Mouse (Mus musculus) limb, embryonic 15.5 days (tissue): Measurements from ENCODE around the gene Fgfr2. TPM values are rescaled to one million over a fixed set of nuclear protein-coding genes. Genes with fewer than 3 reads are reported as not detected.
A peak's percentile ranks its signal among the peaks of the same experiment; 100 is the strongest.

Experiments used
- ATAC-seq: fragments of 200-750 bp; cut with Nextera tagmentation; 2 replicates; pipeline ENCODE4 v1.8.0; 2017; ENCODE audit warnings: low read depth, moderate TSS enrichment; ENCODE audit not compliant: insufficient number of reproducible peaks, low FRiP score, low TSS enrichment
- H3K27ac ChIP-seq: fragments of 300-500 bp; sonication (generic); 2 replicates; pipeline ENCODE4 v1.5.1; 2015; ENCODE audit warnings: moderate library complexity, mild to moderate bottlenecking, inconsistent platforms
- H3K27me3 ChIP-seq: fragments of 300-500 bp; sonication (generic); 2 replicates; pipeline ENCODE4 v1.6.1; 2015; ENCODE audit warnings: inconsistent platforms
- H3K36me3 ChIP-seq: fragments of 300-500 bp; sonication (generic); 2 replicates; pipeline ENCODE4 v1.6.1; 2015; ENCODE audit warnings: inconsistent platforms
- H3K4me1 ChIP-seq: fragments of 300-500 bp; sonication (generic); 2 replicates; pipeline ENCODE4 v1.6.1; 2015; ENCODE audit warnings: inconsistent platforms
- H3K4me2 ChIP-seq: fragments of 300-500 bp; sonication (generic); 2 replicates; pipeline ENCODE4 v1.6.1; 2015; ENCODE audit warnings: mild to moderate bottlenecking, inconsistent platforms
- H3K4me3 ChIP-seq: fragments of 300-500 bp; sonication (generic); 2 replicates; pipeline ENCODE4 v1.5.1; 2015; ENCODE audit warnings: mild to moderate bottlenecking, inconsistent platforms
- H3K9ac ChIP-seq: fragments of 300-500 bp; sonication (generic); 2 replicates; pipeline ENCODE4 v1.6.1; 2015; ENCODE audit warnings: inconsistent platforms
- H3K9me3 ChIP-seq: fragments of 300-500 bp; sonication (generic); 2 replicates; pipeline ENCODE4 v1.6.1; 2016; ENCODE audit warnings: inconsistent platforms
- WGBS: fragments of 180-500 bp; shearing (Covaris S2); methylation state at CpG from one replicate; pipeline ENCODE4 v1.1.7; 2015; 5-methylcytosine and 5-hydroxymethylcytosine counted together
- polyA plus RNA-seq: library from polyadenylated mRNA; unstranded; fragments of >200 nt; fragmentation: Nextera tagmentation; extraction: Ambion mirVana; gene quantifications from 2 replicates; pipeline ENCODE4 v1.2.1, GENCODE M21; 2015

Fgfr2 gene
- polyA plus RNA-seq, 1 experiment from 2014 or later, result 101 TPM

DNA sequence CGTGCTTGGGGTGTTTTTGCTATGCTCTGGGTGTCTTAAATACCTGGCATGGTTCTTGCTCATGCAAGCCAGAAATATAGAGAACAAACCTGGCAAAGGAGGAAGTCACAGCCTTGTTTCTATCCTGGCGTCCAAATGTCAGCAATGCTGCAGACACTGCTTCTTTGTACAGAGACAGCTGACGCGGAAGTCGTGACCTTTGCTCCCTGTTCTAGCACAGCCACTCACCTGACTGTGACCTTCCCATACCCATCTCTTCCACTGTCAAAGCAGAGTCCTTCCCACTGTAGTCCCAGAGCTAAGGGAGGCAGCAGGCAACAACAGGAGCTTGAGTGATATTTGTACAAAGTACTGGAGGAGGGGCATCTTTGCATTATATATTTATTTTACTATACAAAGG is 533.5 kb downstream of the Fgfr2 start:
- no peak overlapping the region for H3K4me3 ChIP-seq
- no peak overlapping the region for H3K27ac ChIP-seq
- H3K27me3 ChIP-seq, result no peaks in the 10 kb centered on the region; the same call in 1 of the 2 replicates
- ATAC-seq, result no peak
- no peaks in the 10 kb centered on the region for H3K4me1 ChIP-seq
- no peak overlapping the region for H3K4me2 ChIP-seq
- no peaks in the 10 kb centered on the region for H3K36me3 ChIP-seq
- no peaks in the 10 kb centered on the region for H3K9me3 ChIP-seq
- H3K9ac ChIP-seq, result no peak overlapping the region
- 61% methylated on average over 5 of the region's 5 CpGs for WGBS

DNA sequence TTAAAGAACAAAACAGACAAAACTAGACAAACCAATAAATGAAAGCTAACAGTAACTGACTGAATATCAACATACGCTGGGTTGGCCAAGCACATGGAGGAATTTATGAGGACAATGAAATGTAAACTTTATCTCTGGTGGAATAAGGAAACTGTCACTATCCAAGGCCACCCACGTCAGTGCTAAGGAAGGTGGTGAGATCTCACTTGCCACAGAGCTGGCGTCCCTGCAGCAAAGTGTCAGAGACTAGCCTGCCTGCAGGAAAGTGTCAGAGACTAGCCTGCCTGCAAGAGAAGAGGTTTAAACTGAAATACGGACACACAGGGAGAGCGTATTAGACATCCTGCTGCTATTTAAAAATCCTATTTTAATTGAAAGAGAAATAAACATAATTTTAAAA is 536.0 kb downstream of the Fgfr2 start:
- H3K4me2 ChIP-seq, result no peak overlapping the region
- no peaks in the 10 kb centered on the region for H3K36me3 ChIP-seq
- H3K27me3 ChIP-seq, result no peaks in the 10 kb centered on the region
- H3K4me3 ChIP-seq, result no peak overlapping the region
- WGBS, result 66% methylated on average over 5 of the region's 5 CpGs
- H3K27ac ChIP-seq, result no peak overlapping the region
- H3K4me1 ChIP-seq, result no peaks in the 10 kb centered on the region
- ATAC-seq, result no peak
- H3K9ac ChIP-seq, result no peak overlapping the region
- no peaks in the 10 kb centered on the region for H3K9me3 ChIP-seq

DNA sequence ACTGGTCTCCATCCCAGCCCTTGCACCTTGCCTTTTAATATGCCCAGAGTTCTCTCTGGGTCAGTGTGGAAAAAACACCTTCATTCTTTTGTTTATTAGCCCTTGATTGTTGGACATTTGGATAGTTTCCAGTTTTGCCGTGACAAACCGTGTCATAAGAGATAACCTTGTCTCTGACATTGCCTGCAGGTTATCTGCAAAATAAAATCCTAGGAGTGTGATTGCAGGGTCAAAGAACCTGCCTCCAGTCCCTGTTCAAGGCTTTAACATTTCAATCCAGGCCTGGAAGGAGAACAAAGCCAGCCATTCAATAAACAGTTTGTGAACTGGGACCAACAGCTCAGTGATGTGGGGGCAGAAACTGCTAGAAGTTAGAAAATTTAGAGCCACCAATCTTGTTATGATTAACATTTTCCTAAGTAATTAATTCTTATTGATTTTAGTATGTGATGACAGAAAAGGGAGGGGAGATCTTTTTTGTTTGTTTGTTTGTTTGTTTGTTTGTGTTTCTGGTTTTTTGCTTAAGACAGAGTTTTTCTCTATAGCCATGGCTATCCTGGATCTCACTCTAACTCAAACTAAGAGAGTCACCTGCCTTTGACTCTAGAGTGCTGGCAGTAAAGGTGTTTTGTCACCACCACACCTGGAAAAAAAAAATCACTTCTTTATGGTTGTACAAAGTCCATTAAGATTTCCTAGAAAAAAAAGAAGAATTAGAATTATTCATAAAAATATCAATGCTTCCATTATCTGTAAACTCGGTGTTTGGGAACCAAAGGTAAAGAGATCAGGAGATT is 537.3 kb downstream of the Fgfr2 start:
- Histone ChIP-seq H3K9me3 (no peaks in the 10 kb centered on the region), H3K9ac (no peak overlapping the region), H3K4me3 (no peak overlapping the region), H3K27me3 (0 out of 2 replicates have a peak, but pooled peaks cover 1% of the 10 kb centered on the region), H3K36me3 (no peaks in the 10 kb centered on the region), H3K4me2 (no peak overlapping the region), H3K27ac (no peak overlapping the region), H3K4me1 (no peaks in the 10 kb centered on the region)
- 57% methylated on average over 3 of the region's 3 CpGs for WGBS
- no peak for ATAC-seq

DNA sequence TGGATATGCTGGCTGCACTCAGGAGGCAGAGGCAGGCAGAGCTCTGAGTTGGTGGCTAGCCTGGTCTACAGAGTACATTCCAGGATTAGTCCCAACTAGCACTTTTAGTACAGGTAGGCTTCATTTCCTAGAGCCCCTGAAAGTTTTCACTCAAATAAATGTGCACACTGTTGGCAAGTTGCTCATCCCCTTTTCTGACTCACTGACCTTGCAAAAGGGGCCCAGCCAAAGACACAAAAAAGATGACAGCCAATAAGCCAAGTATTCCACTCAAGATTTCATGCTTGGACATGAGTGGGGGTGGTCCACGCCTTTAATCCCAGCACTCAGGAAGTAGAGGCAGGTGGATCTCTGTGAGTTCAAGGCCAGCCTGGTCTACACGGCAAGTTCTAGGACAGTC is 541.7 kb downstream of the Fgfr2 start:
- Histone ChIP-seq H3K27me3 (0 out of 2 replicates have a peak, but pooled peaks cover 3% of the 10 kb centered on the region), H3K36me3 (no peaks in the 10 kb centered on the region), H3K9me3 (no peaks in the 10 kb centered on the region), H3K4me3 (no peak overlapping the region), H3K9ac (no peak overlapping the region), H3K27ac (no peak overlapping the region), H3K4me2 (no peak overlapping the region), H3K4me1 (peaks cover 3% of the 10 kb centered on the region)
- no peak for ATAC-seq
- 94% methylated on average over 2 of the region's 2 CpGs for WGBS

DNA sequence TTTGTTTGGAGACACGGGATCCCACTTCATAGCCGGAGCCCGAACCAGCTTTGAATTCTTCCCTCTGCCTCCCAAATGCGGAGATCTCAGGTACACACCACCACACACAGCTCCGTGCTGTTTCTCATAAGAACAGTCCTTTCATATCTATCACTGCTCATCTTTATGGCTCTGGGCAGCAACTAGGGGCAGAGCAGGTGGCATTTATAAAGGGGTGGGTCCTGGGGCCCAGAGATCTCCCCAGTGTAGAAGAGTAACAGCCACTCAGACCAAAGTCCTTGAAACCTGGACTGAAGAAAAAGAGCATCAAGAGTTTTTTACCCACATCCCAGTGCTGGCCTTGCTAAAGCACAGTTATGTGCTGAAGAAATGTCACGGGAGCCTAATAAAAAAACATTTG is 542.6 kb downstream of the Fgfr2 start:
- no peak overlapping the region for H3K4me3 ChIP-seq
- ATAC-seq, result no peak
- no peaks in the 10 kb centered on the region for H3K36me3 ChIP-seq
- no peaks in the 10 kb centered on the region for H3K9me3 ChIP-seq
- H3K27me3 ChIP-seq, result 0 out of 2 replicates have a peak, but pooled peaks cover 3% of the 10 kb centered on the region
- no peak overlapping the region for H3K27ac ChIP-seq
- no peak overlapping the region for H3K9ac ChIP-seq
- WGBS, result 77% methylated on average over 6 of the region's 6 CpGs
- H3K4me1 ChIP-seq, result peaks cover 5% of the 10 kb centered on the region
- no peak overlapping the region for H3K4me2 ChIP-seq

DNA sequence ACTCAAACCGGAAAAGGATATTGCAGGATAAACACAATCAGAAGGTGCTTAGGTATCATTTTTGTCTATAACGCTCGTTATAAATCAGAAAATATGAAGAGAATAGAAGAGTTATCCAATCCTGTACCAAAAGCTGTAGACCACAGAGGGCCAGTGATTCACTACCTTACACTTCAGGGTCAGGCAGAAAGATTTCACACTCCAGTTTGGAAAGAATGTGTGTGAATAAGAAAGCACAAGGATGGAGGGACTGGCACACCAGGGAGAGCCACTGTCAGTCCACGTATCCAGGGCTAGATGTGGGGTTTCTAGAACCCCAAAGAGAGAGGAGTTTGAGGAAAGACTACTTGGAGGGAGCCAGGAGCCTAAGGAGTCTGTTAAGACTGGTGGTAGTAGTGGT is 546.3 kb downstream of the Fgfr2 start:
- ATAC-seq, result no peak
- Histone ChIP-seq H3K4me2 (peak overlapping the region; percentile 68), H3K9ac (no peak overlapping the region), H3K36me3 (no peaks in the 10 kb centered on the region), H3K27ac (no peak overlapping the region; the same call in 1 of the 2 replicates), H3K4me1 (peaks cover 16% of the 10 kb centered on the region), H3K27me3 (0 out of 2 replicates have a peak, but pooled peaks cover 3% of the 10 kb centered on the region), H3K9me3 (no peaks in the 10 kb centered on the region), H3K4me3 (0 out of 2 replicates have a peak overlapping the region, but pooled peaks have one; percentile 76)
- 54% methylated on average over 4 of the region's 4 CpGs for WGBS

DNA sequence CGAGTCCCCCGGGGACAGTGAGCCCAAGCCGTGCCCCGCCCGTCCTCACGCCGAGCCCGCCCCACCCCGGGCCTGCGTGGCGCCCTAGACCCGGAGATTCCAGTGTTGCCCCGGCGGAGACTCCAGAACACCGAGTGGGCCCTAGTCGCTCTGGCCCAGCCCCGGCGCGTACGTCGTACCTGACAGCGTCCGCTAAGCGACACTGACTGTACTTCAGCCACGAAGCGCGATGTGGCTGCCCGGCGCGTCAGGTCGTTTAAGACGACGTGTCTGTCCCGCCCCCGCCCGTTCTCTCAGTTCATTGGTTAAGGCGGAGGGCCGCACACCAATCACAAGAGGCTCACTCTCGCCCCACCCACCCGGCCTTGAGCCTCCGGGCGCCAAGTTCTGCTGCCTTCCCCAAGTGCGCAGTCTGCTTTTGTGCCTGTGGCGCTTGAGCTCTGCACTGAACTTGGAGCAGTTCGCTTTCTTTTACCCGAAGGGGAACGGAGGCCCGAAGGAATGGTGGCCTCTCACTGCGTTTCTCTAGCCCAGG is 547.0 kb downstream of the Fgfr2 start, which contains the start of gene Oat:
Gene Oat, minus strand, starts transcription at position 283 of the 535 bp plus-strand sequence.
- peak within 1 kb of the TSS; percentile 76 for H3K4me3 ChIP-seq
- H3K36me3 ChIP-seq, result no peaks in the 10 kb centered on the region
- peak within 1 kb of the TSS; percentile 68 for H3K4me2 ChIP-seq
- H3K4me1 ChIP-seq, result peaks cover 23% of the 10 kb centered on the region
- WGBS, result under 1% methylated on average over 46 of the region's 49 CpGs
- H3K9ac ChIP-seq, result peak within 1 kb of the TSS; percentile 78
- 0 out of 2 replicates have a peak, but pooled peaks cover 3% of the 10 kb centered on the region for H3K27me3 ChIP-seq
- H3K9me3 ChIP-seq, result no peaks in the 10 kb centered on the region
- peak; percentile 95 for ATAC-seq
- H3K27ac ChIP-seq, result peak within 1 kb of the TSS; percentile 99

DNA sequence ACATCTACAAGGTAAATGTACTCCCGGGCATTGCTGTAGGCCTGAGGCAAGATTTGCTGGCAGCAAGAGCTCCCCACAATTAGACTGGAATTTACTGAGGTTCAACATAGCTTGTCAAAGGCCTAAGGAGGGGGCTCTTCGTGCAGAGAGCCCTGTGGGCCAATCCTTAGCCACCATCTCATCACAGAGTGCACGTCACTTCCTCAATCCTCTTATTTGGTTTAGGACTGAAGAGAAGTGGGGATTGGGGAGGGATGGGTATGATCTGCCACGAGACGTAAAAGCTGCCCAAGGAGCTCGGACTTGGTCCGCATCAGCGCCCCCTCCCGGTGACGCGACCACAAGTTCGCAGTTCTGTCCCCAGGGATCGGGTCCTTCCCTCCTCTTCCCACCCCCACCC is 547.5 kb downstream of the Fgfr2 start:
- H3K9me3 ChIP-seq, result no peaks in the 10 kb centered on the region
- H3K9ac ChIP-seq, result peak overlapping the region; percentile 78
- peak; percentile 90 for ATAC-seq
- WGBS, result 0% methylated on average over 13 of the region's 13 CpGs
- peaks cover 27% of the 10 kb centered on the region for H3K4me1 ChIP-seq
- no peaks in the 10 kb centered on the region for H3K27me3 ChIP-seq
- H3K27ac ChIP-seq, result peak overlapping the region; percentile 99
- no peaks in the 10 kb centered on the region for H3K36me3 ChIP-seq
- H3K4me3 ChIP-seq, result peak overlapping the region; percentile 76
- H3K4me2 ChIP-seq, result peak overlapping the region; percentile 68

DNA sequence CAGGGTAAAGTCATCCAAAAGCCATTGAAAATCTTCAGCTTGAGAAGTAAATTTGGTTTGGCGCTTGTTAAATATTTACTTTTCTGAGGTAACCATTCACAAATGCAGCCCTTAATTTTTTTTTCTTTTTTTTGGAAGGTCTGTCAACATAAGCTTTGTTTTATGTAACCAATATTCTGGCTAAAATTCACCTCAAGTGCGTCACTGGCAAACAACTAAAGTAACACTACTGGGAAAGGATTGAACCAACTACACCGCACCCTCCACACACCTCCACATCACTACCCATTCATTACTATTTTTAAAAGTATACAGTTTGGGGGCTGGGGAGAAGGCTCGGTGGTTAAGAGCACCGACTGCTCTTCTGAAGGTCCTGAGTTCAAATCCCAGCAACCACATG is 548.5 kb downstream of the Fgfr2 start:
- no peaks in the 10 kb centered on the region for H3K27me3 ChIP-seq
- peak overlapping the region; percentile 68; the same call in 1 of the 2 replicates for H3K4me2 ChIP-seq
- no peak overlapping the region for H3K9ac ChIP-seq
- no peak overlapping the region for H3K4me3 ChIP-seq
- 85% methylated on average over 5 of the region's 5 CpGs for WGBS
- H3K27ac ChIP-seq, result no peak overlapping the region
- H3K4me1 ChIP-seq, result peaks cover 36% of the 10 kb centered on the region
- H3K36me3 ChIP-seq, result peaks cover 6% of the 10 kb centered on the region; the same call in 1 of the 2 replicates
- no peak for ATAC-seq
- H3K9me3 ChIP-seq, result no peaks in the 10 kb centered on the region

DNA sequence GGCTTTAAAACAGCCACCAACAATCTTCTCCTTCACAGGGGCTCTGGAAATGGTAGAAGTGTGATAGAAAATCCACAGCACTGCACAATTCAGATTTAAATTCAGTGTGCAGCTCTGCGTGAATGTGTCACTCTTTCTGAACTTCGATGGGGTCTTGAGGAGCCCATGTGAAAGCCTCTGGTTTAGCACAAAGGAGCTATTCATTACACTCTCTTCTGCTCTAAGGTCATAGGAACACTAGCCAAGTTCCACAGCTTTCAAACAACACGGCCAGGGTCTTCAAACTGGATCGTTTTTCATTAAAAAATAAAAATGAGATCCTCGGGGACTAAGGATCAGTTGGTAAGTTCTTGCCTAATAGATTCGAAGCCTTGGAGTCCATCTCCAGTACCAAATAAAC is 549.9 kb downstream of the Fgfr2 start:
- Histone ChIP-seq H3K36me3 (peaks cover 20% of the 10 kb centered on the region), H3K27ac (peak overlapping the region; percentile 57), H3K4me1 (peaks cover 36% of the 10 kb centered on the region), H3K4me3 (no peak overlapping the region), H3K27me3 (no peaks in the 10 kb centered on the region), H3K9me3 (no peaks in the 10 kb centered on the region), H3K4me2 (no peak overlapping the region; the same call in 1 of the 2 replicates), H3K9ac (no peak overlapping the region)
- 48% methylated on average over 6 of the region's 6 CpGs for WGBS
- ATAC-seq, result no peak

DNA sequence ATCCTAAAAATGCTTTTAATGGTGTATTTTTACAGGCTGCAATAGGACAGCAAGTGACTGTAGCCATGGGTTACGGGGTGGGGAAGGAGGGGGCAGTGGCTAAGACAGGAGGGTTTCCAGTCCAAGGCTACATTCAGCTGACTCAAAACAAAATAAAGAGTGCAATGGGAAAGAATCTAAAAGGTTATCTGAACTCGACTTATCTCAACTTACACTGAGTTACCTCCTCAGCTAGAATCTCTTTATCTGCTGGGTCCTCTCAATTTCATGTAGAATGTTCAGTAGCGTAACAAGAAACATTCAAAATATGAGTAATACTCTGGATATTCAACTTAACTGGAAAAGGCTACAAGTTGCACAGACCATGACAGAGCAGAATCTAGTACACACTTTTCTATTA is 550.4 kb downstream of the Fgfr2 start:
- no peak for ATAC-seq
- peaks cover 36% of the 10 kb centered on the region for H3K4me1 ChIP-seq
- no peak overlapping the region for H3K9ac ChIP-seq
- H3K4me2 ChIP-seq, result no peak overlapping the region
- no peak overlapping the region for H3K4me3 ChIP-seq
- H3K27ac ChIP-seq, result peak overlapping the region; percentile 57; the same call in 1 of the 2 replicates
- H3K36me3 ChIP-seq, result peaks cover 25% of the 10 kb centered on the region
- H3K27me3 ChIP-seq, result no peaks in the 10 kb centered on the region
- H3K9me3 ChIP-seq, result no peaks in the 10 kb centered on the region
- 70% methylated on average over 3 of the region's 3 CpGs for WGBS

DNA sequence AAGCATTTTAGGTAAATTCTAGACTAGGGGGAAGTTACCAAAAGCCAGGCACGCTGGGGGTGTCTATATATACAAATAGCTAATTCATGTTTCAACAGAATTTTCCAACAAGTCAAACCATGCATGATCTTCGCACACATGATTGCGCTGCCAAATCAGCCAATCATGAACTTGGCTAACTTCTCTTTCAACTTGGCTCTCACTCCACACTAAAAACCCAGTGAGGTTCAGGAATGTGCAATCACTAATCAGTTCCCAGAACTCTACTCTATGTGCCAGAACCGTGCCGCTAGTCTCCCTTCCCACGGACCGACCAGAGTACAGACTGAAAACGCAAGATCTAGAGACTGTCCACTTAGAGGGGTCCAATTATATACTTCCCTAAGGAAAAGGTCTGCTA is 551.7 kb downstream of the Fgfr2 start:
- H3K4me3 ChIP-seq, result peak overlapping the region; percentile 8; the same call in 1 of the 2 replicates
- peaks cover 34% of the 10 kb centered on the region for H3K4me1 ChIP-seq
- no peak overlapping the region for H3K9ac ChIP-seq
- no peaks in the 10 kb centered on the region for H3K27me3 ChIP-seq
- WGBS, result 41% methylated on average over 8 of the region's 8 CpGs
- peak overlapping the region; percentile 72 for H3K27ac ChIP-seq
- peak overlapping the region; percentile 17 for H3K4me2 ChIP-seq
- no peaks in the 10 kb centered on the region for H3K9me3 ChIP-seq
- peaks cover 33% of the 10 kb centered on the region for H3K36me3 ChIP-seq
- ATAC-seq, result no peak
